ENCODE assay signal across 12 mouse cellular contexts in the genomic region with DNA sequence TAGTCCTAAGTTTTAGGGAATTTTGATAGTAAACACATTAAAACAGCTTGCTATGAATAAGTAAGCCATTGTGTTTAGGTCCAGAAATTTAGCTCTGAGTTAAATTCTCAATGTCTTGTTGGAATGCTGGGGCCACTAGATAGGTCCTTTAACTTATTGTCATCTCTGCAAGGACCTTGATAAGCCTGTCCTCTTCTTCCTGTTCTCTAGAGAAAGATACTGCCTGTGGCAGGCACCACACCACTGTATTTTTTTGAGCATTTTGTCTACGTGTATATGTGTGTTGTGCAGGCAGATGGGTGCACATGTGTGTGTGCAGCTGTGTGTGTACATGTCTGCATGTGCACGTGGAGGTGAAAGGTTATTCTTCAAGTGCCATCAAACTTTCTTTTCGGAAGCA.
"Had no signal": no experiment of that assay in that cellular context is flagged by ENCODE, and none has a peak within 500 bp of the region (broad histone marks: within the 10 kb centered on the region; RNA-seq: fewer than 3 reads in every experiment).

No protein-coding gene starts in this region.

- H3K4me1 ChIP-seq: kidney, embryonic 15.5 days; stomach, embryonic 15.5 days had no signal

- DNase-seq: kidney, adult 2 months; kidney, postnatal 14 days; lung, adult 18-20 months; right cerebral cortex, postnatal 25 days; thymus, postnatal 4 days had no signal

- H3K4me2 ChIP-seq: kidney, embryonic 15.5 days; midbrain, embryonic 11.5 days; midbrain, embryonic 15.5 days; neural tube, embryonic 12.5 days; stomach, embryonic 15.5 days had no signal

- H3K36me3 ChIP-seq: kidney, embryonic 15.5 days; midbrain, embryonic 15.5 days; stomach, embryonic 15.5 days had no signal

- H3K9ac ChIP-seq: kidney, embryonic 15.5 days; midbrain, embryonic 15.5 days; neural tube, embryonic 12.5 days; stomach, embryonic 15.5 days had no signal

- H3K9me3 ChIP-seq: kidney, embryonic 15.5 days; midbrain, embryonic 15.5 days; neural tube, embryonic 12.5 days; stomach, embryonic 15.5 days had no signal

- H3K27me3 ChIP-seq: kidney, embryonic 15.5 days; midbrain, embryonic 15.5 days; neural tube, embryonic 12.5 days; stomach, embryonic 15.5 days had no signal

- H3K4me3 ChIP-seq: kidney, embryonic 15.5 days; left cerebral cortex, adult 2 months; midbrain, embryonic 15.5 days; neural tube, embryonic 12.5 days; stomach, embryonic 15.5 days had no signal

- ATAC-seq: intestine, embryonic 16.5 days; midbrain, embryonic 15.5 days had no signal

- H3K27ac ChIP-seq: kidney, embryonic 15.5 days; left cerebral cortex, adult 2 months; midbrain, embryonic 15.5 days; neural tube, embryonic 12.5 days; stomach, embryonic 15.5 days had no signal
